Mouse (Mus musculus) B cell, adult 67 days (primary cell): ENCODE measurements around the gene Hddc2. TPM values are rescaled to one million over a fixed set of nuclear protein-coding genes. Genes with fewer than 3 reads are reported as not detected.

ENCODE experiments used
- total RNA-seq, 2 experiments: library from RNA; stranded (reverse); gene quantifications; 4 replicates each; pipeline ENCODE4 v1.2.4; 2023

The Hddc2 gene
- total RNA-seq, result 10 to 100 TPM; 20.5 to 30.6 TPM

GRCm38 (mm10) chr10:31312865-31313848, at the start of gene Hddc2:
Gene Hddc2 (plus strand): TSS chr10:31313383.

Other genes with a start within 250 kb of the Hddc2 start
- not detected for gene Tpd52l1, start 132.6 kb downstream of the Hddc2 start, total RNA-seq